Mouse (Mus musculus) C2C12 (cell line): Measurements from ENCODE around the gene Agap1.

Source experiments
- CTCF ChIP-seq: IDR thresholded peaks from one replicate; pipeline ENCODE4 v1.5.1; 2011; ENCODE audit not compliant: control insufficient read depth, insufficient read depth, insufficient read length
- MAX ChIP-seq: IDR thresholded peaks from one replicate; pipeline ENCODE4 v1.6.1; 2011; ENCODE audit warnings: mild to moderate bottlenecking, control low read depth
- MYOG ChIP-seq: IDR thresholded peaks from one replicate; pipeline ENCODE4 v1.6.1; 2011; ENCODE audit not compliant: control insufficient read depth, insufficient read length; ENCODE audit errors: extremely low read depth
- USF1 ChIP-seq: IDR thresholded peaks from one replicate; pipeline ENCODE4 v1.6.1; 2011; ENCODE audit warnings: low read depth, mild to moderate bottlenecking, control low read depth, moderate library complexity

GRCm38 (mm10) chr1:89421401-89421800 is 33.2 kb upstream of the Agap1 start:
- TF ChIP-seq CTCF, result no peak
- TF ChIP-seq USF1, result no peak
- TF ChIP-seq MAX, result no peak
- TF ChIP-seq MYOG, result no peak
